Mouse (Mus musculus) kidney, adult 2 months (tissue): Measurements from ENCODE around the gene Jade1.

Experiments
- CTCF ChIP-seq: fragments of 200-500 bp; conservative IDR thresholded peaks from 2 replicates; pipeline ENCODE4 v1.5.1; 2011; ENCODE audit warnings: low read depth, mild to moderate bottlenecking, control low read depth, low read length, moderate library complexity, mixed read lengths; ENCODE audit not compliant: insufficient read depth, insufficient read length
- POLR2A ChIP-seq: fragments of 200-500 bp; IDR thresholded peaks from one replicate; pipeline ENCODE4 v1.6.1; 2011; ENCODE audit warnings: low read depth, low read length, control low read depth

GRCm38 (mm10) chr3:41523006-41523375, 32.5 kb upstream of the Jade1 start:
- TF ChIP-seq POLR2A, result no peak
- no peak for TF ChIP-seq CTCF
